Mouse (Mus musculus): ENCODE measurements around the gene Mx1. TPM values are rescaled to one million over a fixed set of nuclear protein-coding genes. Genes with fewer than 3 reads are reported as not detected.
A peak's percentile ranks its signal among the peaks of the same experiment; 100 is the strongest.

The Mx1 gene
- 0.21 TPM in 1 of 2 replicates, not detected in the other for polyA plus RNA-seq (2016; fragmentation: Nextera tagmentation; extraction: Ambion mirVana)

DNA sequence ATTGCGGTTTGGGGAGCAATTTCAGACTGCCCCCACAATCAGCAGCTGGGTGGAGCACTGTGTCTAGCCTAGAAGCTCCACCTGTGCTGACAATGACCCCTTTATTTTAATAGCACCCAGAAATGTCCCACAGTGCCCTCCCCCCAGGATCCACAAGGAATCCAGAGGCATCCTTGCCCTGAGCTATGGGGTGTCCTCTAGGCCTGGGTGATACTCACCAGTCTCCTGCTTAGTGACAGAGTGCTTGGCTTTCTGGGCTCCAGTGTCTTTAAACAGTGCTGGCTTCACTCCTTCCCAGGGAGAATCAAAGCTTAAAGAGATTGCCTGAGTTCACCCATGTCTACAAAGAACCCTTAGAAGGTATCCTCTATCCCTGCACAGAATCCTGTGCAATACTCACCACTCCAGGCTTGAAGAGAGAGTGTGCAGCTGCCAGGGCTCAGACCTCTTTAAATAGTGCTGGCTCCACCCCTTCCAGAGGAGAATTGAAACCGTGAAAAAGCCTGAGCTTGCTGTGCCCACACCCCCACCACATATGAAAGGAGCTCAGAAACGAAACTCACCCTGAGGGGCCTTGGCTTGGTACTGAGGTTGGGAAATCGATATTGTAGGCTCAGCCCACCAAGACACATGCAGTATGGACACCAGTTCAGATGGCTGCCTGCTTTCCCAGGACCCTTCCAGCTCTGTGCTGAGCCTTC is at the start of gene Mx1:
Mx1 (minus strand) TSS at position 427 of the 701 bp plus-strand sequence.
- 30% methylated on average over 4 of the region's 4 CpGs for whole genome bisulfite sequencing

DNA sequence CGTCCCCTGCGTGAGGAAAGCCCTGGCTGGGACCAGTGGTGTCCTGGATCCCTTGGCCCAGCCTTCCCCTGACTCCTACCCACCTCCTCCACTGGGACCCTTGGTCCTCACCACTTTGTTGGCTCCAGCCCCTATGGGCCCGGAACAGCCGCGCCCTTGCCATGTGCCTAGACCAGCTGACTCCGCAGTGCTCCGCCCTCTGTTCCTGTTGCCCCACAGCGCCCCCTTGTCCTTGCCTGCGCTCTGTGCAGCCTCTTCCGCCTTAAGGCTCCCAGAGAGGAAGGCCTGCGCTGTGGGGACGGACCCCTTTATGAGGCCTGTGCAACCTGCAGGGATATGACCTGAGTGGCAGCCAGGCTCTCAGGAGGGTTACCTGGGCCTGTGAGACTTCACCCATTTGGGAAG is 49.6 kb upstream of the Mx1 start:
- Histone ChIP-seq H3K4me1 (no peaks in the 10 kb centered on the region), H3K27ac (no peak overlapping the region), H3K4me2 (replicated peaks) (no peak overlapping the region), H3K27me3 (no peaks in the 10 kb centered on the region), H3K9ac (no peak overlapping the region), H3K4me3 (no peak overlapping the region), H3K36me3 (no peaks in the 10 kb centered on the region), H3K9me3 (replicated peaks) (no peaks in the 10 kb centered on the region)
- WGBS: 84% methylated on average over 12 of the region's 12 CpGs
- no peak for ATAC-seq (ENCODE audit: low FRiP score)

More for the DNA sequence above, at the start of gene Mx1:
- no peaks in the 10 kb centered on the region for H3K27me3 ChIP-seq
- H3K27ac ChIP-seq: no peak within 1 kb of the TSS
- H3K4me3 ChIP-seq: no peak within 1 kb of the TSS
- H3K9me3 ChIP-seq (replicated peaks): no peaks in the 10 kb centered on the region
- H3K4me2 ChIP-seq (replicated peaks): no peak within 1 kb of the TSS
- ATAC-seq (ENCODE audit: low FRiP score): peak; percentile 52; the same call in 1 of the 2 replicates
- H3K36me3 ChIP-seq: no peaks in the 10 kb centered on the region
- no peak within 1 kb of the TSS for H3K9ac ChIP-seq
- H3K4me1 ChIP-seq: peaks cover 3% of the 10 kb centered on the region; the same call in 1 of the 2 replicates

DNA sequence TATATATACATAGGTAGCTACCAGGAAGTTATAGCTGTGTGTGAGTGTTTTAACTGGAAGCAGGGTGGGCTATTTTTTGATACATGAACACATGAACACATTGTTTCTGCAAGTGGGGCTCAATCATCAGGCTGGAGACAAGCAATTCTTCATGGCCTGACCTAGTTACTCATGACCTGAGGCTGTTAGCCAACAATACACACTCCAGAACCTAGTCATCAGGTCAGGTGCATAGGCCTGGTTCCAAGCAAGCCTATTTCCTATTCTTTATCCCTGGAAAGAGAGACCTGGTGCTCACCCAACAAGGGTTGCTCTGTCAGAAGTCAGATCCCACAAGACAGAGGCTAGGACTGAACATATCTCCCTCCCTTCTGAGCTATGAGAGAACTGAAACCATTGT is 48.8 kb upstream of the Mx1 start:
- H3K36me3 ChIP-seq: no peaks in the 10 kb centered on the region
- ATAC-seq (ENCODE audit: low FRiP score): no peak
- H3K27me3 ChIP-seq: no peaks in the 10 kb centered on the region
- H3K27ac ChIP-seq: no peak overlapping the region
- H3K9me3 ChIP-seq (replicated peaks): no peaks in the 10 kb centered on the region
- H3K9ac ChIP-seq: no peak overlapping the region
- no peak overlapping the region for H3K4me2 ChIP-seq (replicated peaks)
- no peak overlapping the region for H3K4me3 ChIP-seq
- no peaks in the 10 kb centered on the region for H3K4me1 ChIP-seq

DNA sequence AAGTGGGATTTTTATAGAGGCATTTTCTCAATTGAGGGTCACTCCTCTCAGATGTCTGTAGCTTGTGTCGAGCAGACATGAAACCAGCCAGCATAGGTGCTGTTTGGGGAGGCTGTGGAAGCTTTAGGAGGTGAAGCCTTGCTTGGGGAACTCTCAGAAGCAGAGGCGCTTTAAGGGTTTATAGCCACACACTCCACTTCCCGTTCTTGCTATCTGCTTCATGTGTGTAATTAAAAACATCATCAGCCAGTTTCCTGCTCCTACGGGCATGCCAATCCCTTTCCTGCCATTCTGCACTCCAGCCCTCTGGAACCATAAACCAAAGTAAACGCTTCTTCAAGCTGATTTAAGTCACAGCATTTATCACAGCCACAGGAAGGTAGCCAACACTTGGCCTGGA is 48.1 kb upstream of the Mx1 start:
- ATAC-seq (ENCODE audit: low FRiP score): no peak
- Histone ChIP-seq H3K27ac (no peak overlapping the region), H3K4me2 (replicated peaks) (no peak overlapping the region), H3K4me3 (no peak overlapping the region), H3K27me3 (no peaks in the 10 kb centered on the region), H3K36me3 (no peaks in the 10 kb centered on the region), H3K9ac (no peak overlapping the region), H3K9me3 (replicated peaks) (no peaks in the 10 kb centered on the region), H3K4me1 (no peaks in the 10 kb centered on the region)
- 77% methylated on average over 5 of the region's 5 CpGs for WGBS

DNA sequence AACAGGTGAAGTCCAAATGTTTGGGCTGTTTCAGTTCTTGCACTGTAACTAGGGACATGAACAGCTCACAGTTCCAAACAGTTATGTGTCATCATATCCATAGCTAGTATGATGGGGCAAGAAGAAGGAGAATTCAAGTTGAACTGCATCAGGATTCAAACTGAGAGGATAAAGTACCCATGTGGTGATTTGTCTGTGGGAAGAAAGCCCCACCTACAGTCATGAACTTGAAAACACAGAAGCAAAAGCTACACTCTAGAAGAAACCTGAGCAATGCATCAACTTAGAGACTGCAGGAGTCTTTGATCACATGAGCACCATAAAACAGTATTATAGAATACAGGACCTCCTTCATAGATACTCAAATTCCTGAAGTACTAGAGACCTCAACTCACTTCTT is 45.1 kb upstream of the Mx1 start:
- no peak overlapping the region for H3K27ac ChIP-seq
- no peaks in the 10 kb centered on the region for H3K4me1 ChIP-seq
- H3K4me2 ChIP-seq (replicated peaks): no peak overlapping the region
- no peaks in the 10 kb centered on the region for H3K36me3 ChIP-seq
- H3K27me3 ChIP-seq: no peaks in the 10 kb centered on the region
- no peak overlapping the region for H3K9ac ChIP-seq
- H3K4me3 ChIP-seq: no peak overlapping the region
- H3K9me3 ChIP-seq (replicated peaks): no peaks in the 10 kb centered on the region
- no peak for ATAC-seq (ENCODE audit: low FRiP score)

DNA sequence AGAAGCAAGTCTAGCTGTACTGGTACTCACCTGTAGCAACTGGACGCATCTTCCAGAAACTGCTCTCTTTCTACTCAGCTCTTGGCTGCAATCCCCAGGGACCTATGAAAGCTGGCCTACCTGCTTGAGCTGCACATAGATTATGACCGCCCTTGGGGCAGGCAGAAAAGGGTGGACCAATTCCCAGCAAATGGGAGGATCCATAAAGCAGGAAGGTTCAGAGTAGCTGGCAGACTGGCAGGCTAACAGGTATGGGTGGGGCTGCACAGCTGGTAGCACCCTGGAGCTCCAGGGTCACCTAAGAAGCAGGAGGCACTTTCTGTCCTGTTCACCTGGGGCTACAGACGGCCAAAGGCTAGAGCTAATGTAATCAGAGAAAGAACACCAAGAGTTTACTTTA is 42.1 kb upstream of the Mx1 start:
- H3K4me1 ChIP-seq: no peaks in the 10 kb centered on the region
- ATAC-seq (ENCODE audit: low FRiP score): no peak
- no peaks in the 10 kb centered on the region for H3K36me3 ChIP-seq
- H3K4me3 ChIP-seq: no peak overlapping the region
- no peaks in the 10 kb centered on the region for H3K9me3 ChIP-seq (replicated peaks)
- no peak overlapping the region for H3K27ac ChIP-seq
- no peak overlapping the region for H3K9ac ChIP-seq
- H3K4me2 ChIP-seq (replicated peaks): no peak overlapping the region
- no peaks in the 10 kb centered on the region for H3K27me3 ChIP-seq
- 87% methylated on average over 3 of the region's 3 CpGs for WGBS

DNA sequence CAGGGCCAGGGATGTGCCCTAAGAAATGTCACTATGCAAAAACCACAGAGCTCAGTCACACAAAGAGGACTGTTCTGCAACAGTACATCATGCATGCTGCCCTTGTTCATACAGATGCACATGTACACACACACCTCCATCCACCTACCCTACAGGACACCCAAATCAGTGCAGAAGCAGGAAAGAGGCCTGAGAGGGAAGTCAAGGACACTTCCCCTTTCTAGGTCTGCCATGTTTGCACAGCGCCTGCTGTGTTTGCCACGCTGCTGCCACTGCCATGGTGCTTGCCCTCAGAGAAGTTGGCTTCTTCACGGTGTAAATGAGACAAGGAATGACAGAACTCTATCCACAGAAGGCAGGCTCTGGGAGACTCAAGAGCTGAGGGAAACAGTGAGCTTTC is 41.1 kb upstream of the Mx1 start:
- ATAC-seq (ENCODE audit: low FRiP score): no peak

DNA sequence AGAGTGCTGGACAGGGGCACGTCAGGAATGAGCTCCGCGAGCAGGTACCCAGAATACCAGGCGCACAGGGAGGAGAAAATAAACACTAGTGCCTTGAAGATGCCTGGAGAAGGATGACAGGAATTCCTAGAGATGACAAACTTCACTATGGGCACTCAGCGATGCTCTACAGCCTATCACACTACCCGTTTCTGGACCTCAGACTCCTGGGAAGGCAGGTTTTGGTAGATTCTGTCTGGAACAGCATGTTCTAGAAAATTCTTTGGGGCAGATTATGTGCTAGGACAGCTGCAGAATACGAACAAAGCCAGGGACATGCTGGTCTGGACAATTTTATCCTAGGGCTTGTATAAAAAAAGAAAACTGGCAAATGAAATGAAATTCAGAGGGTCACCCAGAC is 38.2 kb upstream of the Mx1 start:
- no peak overlapping the region for H3K4me3 ChIP-seq
- no peak overlapping the region for H3K9ac ChIP-seq
- H3K4me1 ChIP-seq: no peaks in the 10 kb centered on the region
- H3K27me3 ChIP-seq: no peaks in the 10 kb centered on the region
- ATAC-seq (ENCODE audit: low FRiP score): no peak
- H3K27ac ChIP-seq: no peak overlapping the region
- H3K36me3 ChIP-seq: no peaks in the 10 kb centered on the region
- no peak overlapping the region for H3K4me2 ChIP-seq (replicated peaks)
- 89% methylated on average over 7 of the region's 7 CpGs for WGBS
- H3K9me3 ChIP-seq (replicated peaks): no peaks in the 10 kb centered on the region

More for the DNA sequence above, 41.1 kb upstream of the Mx1 start:
- 87% methylated on average over 3 of the region's 3 CpGs for WGBS
- Histone ChIP-seq H3K4me3 (no peak overlapping the region), H3K9ac (no peak overlapping the region), H3K27ac (no peak overlapping the region), H3K9me3 (replicated peaks) (no peaks in the 10 kb centered on the region), H3K27me3 (no peaks in the 10 kb centered on the region), H3K4me1 (no peaks in the 10 kb centered on the region), H3K4me2 (replicated peaks) (no peak overlapping the region), H3K36me3 (no peaks in the 10 kb centered on the region)

DNA sequence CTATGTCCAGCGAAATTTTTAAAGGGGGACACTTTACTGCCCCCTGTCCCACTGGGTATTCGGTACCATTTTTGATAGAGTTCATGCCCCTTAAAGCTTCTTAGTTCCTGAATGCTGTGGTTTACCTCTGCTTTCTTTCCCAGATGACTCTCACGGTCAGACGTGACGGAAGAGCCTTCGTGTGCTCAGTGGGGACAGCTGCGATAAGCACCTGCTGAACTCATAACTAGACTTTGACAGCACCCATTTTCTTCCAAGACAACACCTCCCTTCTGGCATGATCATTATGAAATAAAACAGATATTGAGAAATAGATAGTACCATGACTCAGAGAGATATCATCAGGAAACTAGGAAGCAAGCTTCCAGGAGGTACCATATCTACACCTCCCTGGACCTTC is 36.7 kb upstream of the Mx1 start:
- no peaks in the 10 kb centered on the region for H3K9me3 ChIP-seq (replicated peaks)
- 95% methylated on average over 7 of the region's 7 CpGs for WGBS
- ATAC-seq (ENCODE audit: low FRiP score): no peak

DNA sequence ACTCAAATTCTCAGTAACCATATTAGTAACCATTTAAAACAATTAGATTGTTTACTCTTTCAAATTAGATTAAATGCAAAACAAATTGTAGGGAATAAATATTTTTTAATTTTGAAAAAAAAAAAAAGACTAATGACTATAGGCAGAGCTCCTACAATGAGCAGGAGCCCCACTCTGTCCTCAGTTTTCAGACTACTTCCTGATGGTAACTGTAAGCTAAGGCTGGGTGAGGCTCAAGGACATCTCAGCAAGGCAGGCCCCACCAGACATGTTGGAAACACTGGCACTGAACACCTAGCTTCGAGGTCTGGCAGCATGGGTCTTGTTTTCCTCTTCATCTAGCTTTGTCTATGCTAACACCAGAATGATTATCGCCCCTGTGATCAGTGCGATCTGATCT is 35.4 kb upstream of the Mx1 start:
- no peak for ATAC-seq (ENCODE audit: low FRiP score)
- Histone ChIP-seq H3K4me2 (replicated peaks) (no peak overlapping the region), H3K4me3 (no peak overlapping the region), H3K27me3 (no peaks in the 10 kb centered on the region), H3K9ac (no peak overlapping the region), H3K4me1 (no peaks in the 10 kb centered on the region), H3K27ac (no peak overlapping the region), H3K9me3 (replicated peaks) (no peaks in the 10 kb centered on the region), H3K36me3 (no peaks in the 10 kb centered on the region)
- 88% methylated on average over 3 of the region's 3 CpGs for WGBS

More for the DNA sequence above, 36.7 kb upstream of the Mx1 start:
- no peaks in the 10 kb centered on the region for H3K27me3 ChIP-seq
- H3K9ac ChIP-seq: no peak overlapping the region
- no peaks in the 10 kb centered on the region for H3K36me3 ChIP-seq
- H3K4me2 ChIP-seq (replicated peaks): no peak overlapping the region
- no peak overlapping the region for H3K4me3 ChIP-seq
- H3K4me1 ChIP-seq: no peaks in the 10 kb centered on the region
- no peak overlapping the region for H3K27ac ChIP-seq

DNA sequence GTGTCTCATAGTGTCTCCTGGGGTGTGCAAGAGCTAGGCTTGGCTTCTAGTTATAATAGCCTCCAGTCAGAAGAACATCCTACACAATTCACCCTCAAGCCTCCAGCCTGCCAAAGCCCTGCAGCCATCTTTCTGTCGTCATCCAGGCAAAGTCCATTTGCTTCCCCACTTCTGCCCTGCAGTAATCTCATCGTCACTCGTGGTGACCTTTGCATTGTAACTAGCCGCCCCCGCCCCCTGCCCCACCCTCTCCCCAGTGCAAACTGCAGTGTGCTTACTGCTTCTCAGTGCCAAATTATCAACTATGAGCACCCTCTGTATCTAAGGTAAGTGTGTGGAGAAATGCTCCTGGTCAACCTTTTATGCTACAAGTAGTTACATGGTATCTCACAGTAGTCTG is 35.0 kb upstream of the Mx1 start:
- Histone ChIP-seq H3K4me1 (no peaks in the 10 kb centered on the region), H3K4me3 (no peak overlapping the region), H3K36me3 (no peaks in the 10 kb centered on the region), H3K9ac (no peak overlapping the region), H3K27me3 (no peaks in the 10 kb centered on the region), H3K9me3 (replicated peaks) (no peaks in the 10 kb centered on the region), H3K27ac (no peak overlapping the region), H3K4me2 (replicated peaks) (no peak overlapping the region)
- no peak for ATAC-seq (ENCODE audit: low FRiP score)
- WGBS: 59% methylated on average over 5 of the region's 5 CpGs

DNA sequence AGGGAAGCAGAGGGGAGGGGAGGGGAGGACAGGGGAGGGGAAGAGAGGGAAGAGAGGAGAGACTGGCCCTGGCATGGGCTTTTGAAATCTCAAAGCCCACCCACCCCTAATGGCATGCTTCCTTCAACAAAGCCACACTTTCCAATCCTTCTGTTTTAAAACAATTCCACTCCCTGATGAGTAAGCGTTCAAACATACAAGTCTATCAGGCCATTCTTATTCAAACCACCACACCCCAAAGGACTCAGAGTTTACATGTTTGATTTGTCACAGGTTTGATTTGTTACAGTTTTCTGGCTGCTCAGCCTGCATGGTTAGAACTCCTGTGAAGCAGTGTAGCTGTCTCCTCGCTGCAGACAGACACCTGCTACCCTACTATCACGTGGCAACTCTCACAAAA is 33.3 kb upstream of the Mx1 start:
- Histone ChIP-seq H3K4me2 (replicated peaks) (no peak overlapping the region), H3K27ac (no peak overlapping the region), H3K9ac (no peak overlapping the region), H3K9me3 (replicated peaks) (no peaks in the 10 kb centered on the region), H3K4me1 (no peaks in the 10 kb centered on the region), H3K4me3 (no peak overlapping the region), H3K27me3 (no peaks in the 10 kb centered on the region), H3K36me3 (no peaks in the 10 kb centered on the region)
- no peak for ATAC-seq (ENCODE audit: low FRiP score)
- WGBS: 45% methylated on average over 3 of the region's 3 CpGs

DNA sequence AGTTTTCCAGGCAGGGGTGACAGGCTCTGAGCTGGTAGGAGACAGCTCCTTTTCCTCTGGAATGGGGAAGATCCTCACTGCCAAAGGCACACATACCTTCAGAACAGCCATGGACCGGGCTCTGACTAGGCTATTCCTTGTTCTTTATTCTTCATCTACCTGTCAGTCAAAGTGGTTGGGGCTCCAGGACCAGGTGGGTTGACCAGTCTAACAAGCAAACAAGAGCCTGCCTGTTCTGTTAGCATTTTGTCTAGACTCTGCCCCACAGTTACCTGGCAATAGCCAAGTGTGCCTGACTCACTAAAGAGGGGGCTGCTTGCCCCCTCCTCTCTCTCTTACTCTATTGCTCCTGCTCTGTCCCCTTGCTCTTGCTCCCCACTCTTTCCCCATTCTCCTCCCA is 29.7 kb upstream of the Mx1 start:
- Histone ChIP-seq H3K4me2 (replicated peaks) (no peak overlapping the region), H3K27me3 (no peaks in the 10 kb centered on the region), H3K4me1 (no peaks in the 10 kb centered on the region), H3K36me3 (no peaks in the 10 kb centered on the region), H3K4me3 (no peak overlapping the region), H3K27ac (no peak overlapping the region), H3K9me3 (replicated peaks) (no peaks in the 10 kb centered on the region), H3K9ac (no peak overlapping the region)
- whole genome bisulfite sequencing: 88% methylated on average over 1 of the region's 1 CpGs
- ATAC-seq (ENCODE audit: low FRiP score): no peak

All from hindbrain, embryonic 12.5 days (tissue).